Mouse (Mus musculus) embryonic facial prominence, embryonic 14.5 days (tissue): ENCODE data around the gene Mgp. TPM values are rescaled to one million over a fixed set of nuclear protein-coding genes. Genes with fewer than 3 reads are reported as not detected.
"Not testable (repeated sequence)": the region's sequence is repeated elsewhere in the genome, so short reads cannot be mapped to it uniquely, and the experiment has no call there.

Experiments
- ATAC-seq: fragments of 200-750 bp; cut with Nextera tagmentation; 2 replicates; pipeline ENCODE4 v1.8.0; 2017; ENCODE audit warnings: low read depth, moderate number of reproducible peaks, moderate TSS enrichment
- DNase-seq: peaks from one replicate; pipeline ENCODE4 v3.0.0-alpha.2; 2015; ENCODE audit warnings: low spot score
- H3K27ac ChIP-seq: fragments of 300-500 bp; sonication (generic); replicated peaks from 2 replicates; pipeline ENCODE4 v1.5.1; 2014; ENCODE audit warnings: low read depth, mild to moderate bottlenecking, low read length, moderate library complexity
- H3K27me3 ChIP-seq: fragments of 300-500 bp; sonication (generic); replicated peaks from 2 replicates; pipeline ENCODE4 v1.6.1; 2014; ENCODE audit warnings: low read length; ENCODE audit not compliant: control insufficient read depth, insufficient read depth
- H3K36me3 ChIP-seq: fragments of 300-500 bp; sonication (generic); 2 replicates; pipeline ENCODE4 v1.6.1; 2014; ENCODE audit warnings: low read length, mixed read lengths; ENCODE audit not compliant: control insufficient read depth, insufficient read depth
- H3K4me1 ChIP-seq: fragments of 300-500 bp; sonication (generic); 2 replicates; pipeline ENCODE4 v1.6.1; 2014; ENCODE audit warnings: antibody characterized with exemption, low read length; ENCODE audit not compliant: control insufficient read depth, insufficient read depth
- H3K4me2 ChIP-seq: fragments of 300-500 bp; sonication (generic); 2 replicates; pipeline ENCODE4 v1.6.1; 2014; ENCODE audit warnings: low read depth, mild to moderate bottlenecking, low read length, moderate library complexity, mixed read lengths
- H3K4me3 ChIP-seq: fragments of 300-500 bp; sonication (generic); 2 replicates; pipeline ENCODE4 v1.5.1; 2014; ENCODE audit warnings: low read depth, mild to moderate bottlenecking, low read length
- H3K9ac ChIP-seq: fragments of 300-500 bp; sonication (generic); 2 replicates; pipeline ENCODE4 v1.6.1; 2014; ENCODE audit warnings: low read depth, mild to moderate bottlenecking, low read length, moderate library complexity, mixed read lengths
- H3K9me3 ChIP-seq: fragments of 300-500 bp; sonication (generic); 2 replicates; pipeline ENCODE4 v1.6.1; 2016; ENCODE audit warnings: low read length; ENCODE audit not compliant: control insufficient read depth
- WGBS: fragments of 180-500 bp; shearing (Covaris S2); extraction: QIAGEN DNeasy Blood & Tissue Kit; methylation state at CpG from one replicate; pipeline ENCODE4 v1.1.7; 2014; 5-methylcytosine and 5-hydroxymethylcytosine counted together
- polyA plus RNA-seq: library from polyadenylated mRNA; unstranded; fragments of >200 nt; fragmentation: Nextera tagmentation; extraction: Ambion mirVana; gene quantifications from 2 replicates; pipeline ENCODE4 v1.2.1, GENCODE M21; 2014

Mgp gene
- polyA plus RNA-seq, 1 experiment from 2014 or later, result 362 TPM

- Histone ChIP-seq H3K27ac (no peak overlapping the region), H3K36me3 (no peaks in the 10 kb centered on the region), H3K4me3 (no peak overlapping the region), H3K9me3 (no peaks in the 10 kb centered on the region), H3K4me1 (no peaks in the 10 kb centered on the region; the same call in 1 of the 2 replicates), H3K9ac (no peak overlapping the region), H3K4me2 (no peak overlapping the region), H3K27me3 (no peaks in the 10 kb centered on the region)
- 82% methylated on average over 6 of the region's 6 CpGs for WGBS
- DNase-seq, result no peak
- ATAC-seq, result no peak
Measured at GRCm38 (mm10) chr6:136889067-136889466, 13.4 kb upstream of the Mgp start.

GRCm38 (mm10) chr6:136887854-136888253 is 12.2 kb upstream of the Mgp start:
- ATAC-seq, result no peak
- Histone ChIP-seq H3K4me2 (no peak overlapping the region), H3K4me3 (no peak overlapping the region), H3K36me3 (no peaks in the 10 kb centered on the region), H3K4me1 (0 out of 2 replicates have a peak, but pooled peaks cover 6% of the 10 kb centered on the region), H3K9ac (no peak overlapping the region), H3K27me3 (no peaks in the 10 kb centered on the region), H3K9me3 (no peaks in the 10 kb centered on the region), H3K27ac (no peak overlapping the region)
- 64% methylated on average over 9 of the region's 9 CpGs for WGBS
- no peak for DNase-seq

- not testable (repeated sequence) for H3K36me3 ChIP-seq, H3K4me3 ChIP-seq, H3K9me3 ChIP-seq, DNase-seq, ATAC-seq, H3K27me3 ChIP-seq, H3K4me1 ChIP-seq, H3K4me2 ChIP-seq, H3K9ac ChIP-seq, H3K27ac ChIP-seq
- WGBS, result 25% methylated on average over 1 of the region's 1 CpGs
Measured at GRCm38 (mm10) chr6:136884766-136885165, 9.1 kb upstream of the Mgp start.

GRCm38 (mm10) chr6:136883961-136884360 is 8.3 kb upstream of the Mgp start:
- 94% methylated on average over 6 of the region's 6 CpGs for WGBS
- no peaks in the 10 kb centered on the region for H3K36me3 ChIP-seq
- H3K9me3 ChIP-seq, result no peaks in the 10 kb centered on the region
- H3K4me1 ChIP-seq, result 0 out of 2 replicates have a peak, but pooled peaks cover 6% of the 10 kb centered on the region
- DNase-seq, result no peak
- H3K9ac ChIP-seq, result no peak overlapping the region
- H3K27ac ChIP-seq, result no peak overlapping the region
- H3K4me2 ChIP-seq, result no peak overlapping the region
- H3K4me3 ChIP-seq, result no peak overlapping the region
- no peak for ATAC-seq
- no peaks in the 10 kb centered on the region for H3K27me3 ChIP-seq

- 0 out of 2 replicates have a peak, but pooled peaks cover 6% of the 10 kb centered on the region for H3K4me1 ChIP-seq
- no peaks in the 10 kb centered on the region for H3K36me3 ChIP-seq
- no peak overlapping the region for H3K9ac ChIP-seq
- WGBS, result 82% methylated on average over 3 of the region's 3 CpGs
- no peaks in the 10 kb centered on the region for H3K9me3 ChIP-seq
- DNase-seq (no peak), ATAC-seq (no peak)
- H3K4me3 ChIP-seq, result no peak overlapping the region
- no peaks in the 10 kb centered on the region for H3K27me3 ChIP-seq
- no peak overlapping the region for H3K4me2 ChIP-seq
- H3K27ac ChIP-seq, result no peak overlapping the region
Measured at GRCm38 (mm10) chr6:136883431-136883915, 7.8 kb upstream of the Mgp start.

- no peak overlapping the region for H3K4me2 ChIP-seq
- peak; percentile 74 for DNase-seq
- no peak overlapping the region for H3K9ac ChIP-seq
- H3K4me3 ChIP-seq, result no peak overlapping the region
- H3K27ac ChIP-seq, result no peak overlapping the region
- H3K4me1 ChIP-seq, result 0 out of 2 replicates have a peak, but pooled peaks cover 6% of the 10 kb centered on the region
- whole genome bisulfite sequencing, result 41% methylated on average over 8 of the region's 8 CpGs
- H3K27me3 ChIP-seq, result no peaks in the 10 kb centered on the region
- peak; percentile 77; the same call in 1 of the 2 replicates for ATAC-seq
- H3K9me3 ChIP-seq, result no peaks in the 10 kb centered on the region
- H3K36me3 ChIP-seq, result no peaks in the 10 kb centered on the region
Measured at GRCm38 (mm10) chr6:136881678-136882077, 6.1 kb upstream of the Mgp start.

- H3K4me2 ChIP-seq, result peak overlapping the region; percentile 48
- WGBS, result 17% methylated on average over 8 of the region's 8 CpGs
- peak; percentile 78 for DNase-seq
- 0 out of 2 replicates have a peak, but pooled peaks have one; percentile 37 for ATAC-seq
- H3K9me3 ChIP-seq, result no peaks in the 10 kb centered on the region
- H3K9ac ChIP-seq, result peak overlapping the region; percentile 46
- H3K27me3 ChIP-seq, result no peaks in the 10 kb centered on the region
- peak overlapping the region; percentile 49 for H3K27ac ChIP-seq
- peaks cover 23% of the 10 kb centered on the region for H3K4me1 ChIP-seq
- peak overlapping the region; percentile 29 for H3K4me3 ChIP-seq
- H3K36me3 ChIP-seq, result 0 out of 2 replicates have a peak, but pooled peaks cover 3% of the 10 kb centered on the region
Measured at GRCm38 (mm10) chr6:136874599-136874998, 1.0 kb downstream of the Mgp start.

- 0 out of 2 replicates have a peak, but pooled peaks have one; percentile 26 for ATAC-seq
- H3K27ac ChIP-seq, result no peak overlapping the region
- WGBS, result 52% methylated on average over 5 of the region's 5 CpGs
Measured at GRCm38 (mm10) chr6:136868921-136869320, 6.7 kb downstream of the Mgp start.

GRCm38 (mm10) chr6:136866150-136866549 is 9.5 kb downstream of the Mgp start:
- 80% methylated on average over 4 of the region's 4 CpGs for WGBS
- no peak for ATAC-seq
- Histone ChIP-seq H3K9ac (no peak overlapping the region), H3K9me3 (no peaks in the 10 kb centered on the region), H3K4me2 (no peak overlapping the region), H3K27ac (no peak overlapping the region), H3K27me3 (no peaks in the 10 kb centered on the region), H3K36me3 (no peaks in the 10 kb centered on the region), H3K4me1 (peaks cover 3% of the 10 kb centered on the region; the same call in 1 of the 2 replicates), H3K4me3 (no peak overlapping the region)
- no peak for DNase-seq

More at GRCm38 (mm10) chr6:136868921-136869320, 6.7 kb downstream of the Mgp start:
- peak; percentile 50 for DNase-seq
- H3K4me2 ChIP-seq, result no peak overlapping the region
- H3K9ac ChIP-seq, result no peak overlapping the region
- 0 out of 2 replicates have a peak, but pooled peaks cover 3% of the 10 kb centered on the region for H3K36me3 ChIP-seq
- H3K4me3 ChIP-seq, result no peak overlapping the region
- H3K4me1 ChIP-seq, result peaks cover 10% of the 10 kb centered on the region; the same call in 1 of the 2 replicates
- H3K9me3 ChIP-seq, result no peaks in the 10 kb centered on the region
- no peaks in the 10 kb centered on the region for H3K27me3 ChIP-seq
